Mouse (Mus musculus) hindbrain, embryonic 10.5 days (tissue): Measurements from ENCODE around the gene Nutf2. TPM values are rescaled to one million over a fixed set of nuclear protein-coding genes. Genes with fewer than 3 reads are reported as not detected.
"Not testable (repeated sequence)": the region's sequence is repeated elsewhere in the genome, so short reads cannot be mapped to it uniquely, and the experiment has no call there.

Experiments
- DNase-seq: peaks from one replicate; pipeline ENCODE4 v3.0.0-alpha.2; 2017; ENCODE audit warnings: low spot score
- H3K27ac ChIP-seq: fragments of 300-500 bp; sonication (generic); 2 replicates; pipeline ENCODE4 v1.5.1; 2016; ENCODE audit warnings: mild to moderate bottlenecking, moderate library complexity
- H3K27me3 ChIP-seq: fragments of 300-500 bp; sonication (generic); 2 replicates; pipeline ENCODE4 v1.6.1; 2016; ENCODE audit warnings: mild to moderate bottlenecking; ENCODE audit not compliant: poor library complexity, insufficient read depth, severe bottlenecking
- H3K36me3 ChIP-seq: fragments of 300-500 bp; sonication (generic); 2 replicates; pipeline ENCODE4 v1.6.1; 2016; ENCODE audit warnings: mild to moderate bottlenecking, moderate library complexity
- H3K4me1 ChIP-seq: fragments of 300-500 bp; sonication (generic); replicated peaks from 2 replicates; pipeline ENCODE4 v1.6.1; 2016; ENCODE audit warnings: mild to moderate bottlenecking
- H3K4me3 ChIP-seq: fragments of 300-500 bp; sonication (generic); 2 replicates; pipeline ENCODE4 v1.5.1; 2016; ENCODE audit warnings: mild to moderate bottlenecking, moderate library complexity
- H3K9me3 ChIP-seq: fragments of 300-500 bp; sonication (generic); 2 replicates; pipeline ENCODE4 v1.6.1; 2016; ENCODE audit warnings: mild to moderate bottlenecking, moderate library complexity
- WGBS: fragments of 180-500 bp; shearing (Covaris S2); methylation state at CpG from one replicate; pipeline ENCODE4 v1.1.7; 2016; 5-methylcytosine and 5-hydroxymethylcytosine counted together
- polyA plus RNA-seq: library from polyadenylated mRNA; unstranded; fragments of >200 nt; fragmentation: Nextera tagmentation; extraction: Ambion mirVana; gene quantifications from 2 replicates; pipeline ENCODE4 v1.2.1, GENCODE M21; 2016

Gene Nutf2
- 364 and 407 TPM in 2 replicates for polyA plus RNA-seq

GRCm38 (mm10) chr8:105860143-105860981 lies at the start of gene Nutf2:
TSS of gene Nutf2 (plus strand) at chr8:105860580.
- Histone ChIP-seq H3K36me3 (peaks cover 41% of the 10 kb centered on the region), H3K4me3 (peak within 1 kb of the TSS; percentile 76), H3K9me3 (no peaks in the 10 kb centered on the region), H3K27ac (peak within 1 kb of the TSS; percentile 98), H3K4me1 (peaks cover 78% of the 10 kb centered on the region), H3K27me3 (no peaks in the 10 kb centered on the region)
- DNase-seq: peak; percentile 98
- 1% methylated on average over 59 of the region's 59 CpGs for WGBS

DNA sequence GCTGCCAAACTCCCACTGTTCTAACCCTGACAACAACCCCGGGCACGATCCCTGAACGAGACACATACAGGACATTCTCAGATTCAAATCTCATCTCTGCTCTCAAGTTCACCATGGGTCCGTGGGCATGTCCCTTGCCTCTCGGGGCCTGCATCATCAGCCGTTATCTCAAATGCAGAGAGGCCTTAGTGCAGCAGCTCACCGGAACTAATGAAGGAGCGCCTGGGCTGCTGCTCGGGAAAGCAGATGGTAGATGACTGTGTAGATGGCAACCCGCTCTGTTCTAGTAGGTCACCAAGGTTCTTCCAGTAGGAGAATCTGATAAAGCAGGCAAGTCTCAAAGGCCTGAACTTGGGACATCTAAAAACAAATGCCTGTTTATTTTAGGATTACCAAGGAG lies 49.3 kb upstream of the Nutf2 start:
- H3K4me3 ChIP-seq: no peak overlapping the region
- no peaks in the 10 kb centered on the region for H3K4me1 ChIP-seq
- H3K27me3 ChIP-seq: no peaks in the 10 kb centered on the region
- H3K27ac ChIP-seq: no peak overlapping the region
- H3K36me3 ChIP-seq: peaks cover 60% of the 10 kb centered on the region
- DNase-seq: no peak
- no peaks in the 10 kb centered on the region for H3K9me3 ChIP-seq
- 91% methylated on average over 10 of the region's 10 CpGs for WGBS

GRCm38 (mm10) chr8:105811543-105811942 lies 48.8 kb upstream of the Nutf2 start:
- DNase-seq: no peak
- H3K4me1 ChIP-seq: no peaks in the 10 kb centered on the region
- WGBS: 89% methylated on average over 3 of the region's 3 CpGs
- H3K27me3 ChIP-seq: no peaks in the 10 kb centered on the region
- no peaks in the 10 kb centered on the region for H3K9me3 ChIP-seq
- H3K27ac ChIP-seq: no peak overlapping the region
- peaks cover 59% of the 10 kb centered on the region for H3K36me3 ChIP-seq
- no peak overlapping the region for H3K4me3 ChIP-seq

DNA sequence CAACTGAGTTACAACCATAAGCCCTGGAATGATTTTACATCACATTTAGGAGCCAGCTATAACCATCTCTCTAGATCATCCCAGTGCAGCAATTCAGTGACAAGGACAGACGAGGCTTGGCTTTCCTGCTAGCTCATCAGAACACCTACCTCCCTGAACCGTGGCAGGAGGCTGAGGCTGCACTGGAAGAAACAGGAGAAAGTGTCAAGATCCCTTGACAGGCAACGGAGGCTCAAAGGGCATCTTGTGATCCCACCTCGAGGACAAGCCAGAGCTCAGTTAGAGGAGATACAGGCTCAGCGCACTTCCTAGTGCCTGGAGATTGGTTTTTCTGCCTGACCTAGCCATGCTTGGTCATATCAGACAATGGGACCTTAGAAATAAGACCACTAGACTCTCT lies 47.9 kb upstream of the Nutf2 start:
- 95% methylated on average over 5 of the region's 5 CpGs for WGBS
- no peak for DNase-seq
- H3K4me3 ChIP-seq: no peak overlapping the region
- no peak overlapping the region for H3K27ac ChIP-seq
- peaks cover 60% of the 10 kb centered on the region for H3K36me3 ChIP-seq
- H3K4me1 ChIP-seq: no peaks in the 10 kb centered on the region
- H3K27me3 ChIP-seq: no peaks in the 10 kb centered on the region
- no peaks in the 10 kb centered on the region for H3K9me3 ChIP-seq

GRCm38 (mm10) chr8:105813241-105813640 lies 47.1 kb upstream of the Nutf2 start:
- Histone ChIP-seq H3K4me1 (no peaks in the 10 kb centered on the region), H3K27ac (no peak overlapping the region), H3K27me3 (no peaks in the 10 kb centered on the region), H3K36me3 (peaks cover 62% of the 10 kb centered on the region), H3K9me3 (no peaks in the 10 kb centered on the region), H3K4me3 (no peak overlapping the region)
- WGBS: 97% methylated on average over 6 of the region's 6 CpGs
- no peak for DNase-seq

GRCm38 (mm10) chr8:105819659-105820058 lies 40.7 kb upstream of the Nutf2 start:
- Histone ChIP-seq H3K9me3 (no peaks in the 10 kb centered on the region), H3K36me3 (peaks cover 84% of the 10 kb centered on the region), H3K27me3 (no peaks in the 10 kb centered on the region), H3K4me3 (no peak overlapping the region), H3K27ac (no peak overlapping the region), H3K4me1 (no peaks in the 10 kb centered on the region)
- no peak for DNase-seq
- 91% methylated on average over 3 of the region's 3 CpGs for WGBS

- H3K27ac ChIP-seq: no peak overlapping the region
- no peak for DNase-seq
- peaks cover 89% of the 10 kb centered on the region for H3K36me3 ChIP-seq
- no peaks in the 10 kb centered on the region for H3K27me3 ChIP-seq
- H3K9me3 ChIP-seq: no peaks in the 10 kb centered on the region
- 95% methylated on average over 1 of the region's 1 CpGs for WGBS
- peaks cover 7% of the 10 kb centered on the region for H3K4me1 ChIP-seq
- no peak overlapping the region for H3K4me3 ChIP-seq
Observed at GRCm38 (mm10) chr8:105820925-105821324, 39.5 kb upstream of the Nutf2 start.

- Histone ChIP-seq H3K4me1 (peaks cover 19% of the 10 kb centered on the region), H3K36me3 (peaks cover 54% of the 10 kb centered on the region), H3K9me3 (no peaks in the 10 kb centered on the region), H3K27me3 (no peaks in the 10 kb centered on the region), H3K4me3 (peak overlapping the region; percentile 80), H3K27ac (no peak overlapping the region)
- WGBS: 86% methylated on average over 4 of the region's 4 CpGs
- no peak for DNase-seq
Observed at GRCm38 (mm10) chr8:105825506-105825905, 34.9 kb upstream of the Nutf2 start.

DNA sequence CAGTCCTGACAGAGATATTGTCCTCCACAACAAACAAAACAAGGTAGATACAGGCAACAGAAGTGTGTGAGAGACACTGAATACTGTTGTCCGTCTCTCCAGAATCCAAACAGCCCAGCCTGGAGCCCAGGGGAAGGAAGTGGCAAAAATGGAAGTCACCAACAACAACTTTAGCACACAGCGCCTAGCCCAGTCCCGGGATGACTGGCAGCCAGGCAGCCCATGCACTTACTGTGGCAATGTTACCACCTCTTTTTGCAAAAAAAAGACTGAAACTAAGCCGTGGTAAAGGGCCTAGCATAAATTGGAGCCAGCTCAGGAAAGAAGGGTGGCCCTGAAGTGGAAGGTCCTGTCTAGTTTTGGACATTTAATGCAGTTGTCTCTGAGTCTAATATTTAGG lies 34.0 kb upstream of the Nutf2 start:
- Histone ChIP-seq H3K4me3 (peak overlapping the region; percentile 80), H3K9me3 (no peaks in the 10 kb centered on the region), H3K27ac (peak overlapping the region; percentile 91), H3K36me3 (peaks cover 46% of the 10 kb centered on the region), H3K27me3 (no peaks in the 10 kb centered on the region), H3K4me1 (peaks cover 19% of the 10 kb centered on the region)
- WGBS: 15% methylated on average over 4 of the region's 4 CpGs
- no peak for DNase-seq

DNA sequence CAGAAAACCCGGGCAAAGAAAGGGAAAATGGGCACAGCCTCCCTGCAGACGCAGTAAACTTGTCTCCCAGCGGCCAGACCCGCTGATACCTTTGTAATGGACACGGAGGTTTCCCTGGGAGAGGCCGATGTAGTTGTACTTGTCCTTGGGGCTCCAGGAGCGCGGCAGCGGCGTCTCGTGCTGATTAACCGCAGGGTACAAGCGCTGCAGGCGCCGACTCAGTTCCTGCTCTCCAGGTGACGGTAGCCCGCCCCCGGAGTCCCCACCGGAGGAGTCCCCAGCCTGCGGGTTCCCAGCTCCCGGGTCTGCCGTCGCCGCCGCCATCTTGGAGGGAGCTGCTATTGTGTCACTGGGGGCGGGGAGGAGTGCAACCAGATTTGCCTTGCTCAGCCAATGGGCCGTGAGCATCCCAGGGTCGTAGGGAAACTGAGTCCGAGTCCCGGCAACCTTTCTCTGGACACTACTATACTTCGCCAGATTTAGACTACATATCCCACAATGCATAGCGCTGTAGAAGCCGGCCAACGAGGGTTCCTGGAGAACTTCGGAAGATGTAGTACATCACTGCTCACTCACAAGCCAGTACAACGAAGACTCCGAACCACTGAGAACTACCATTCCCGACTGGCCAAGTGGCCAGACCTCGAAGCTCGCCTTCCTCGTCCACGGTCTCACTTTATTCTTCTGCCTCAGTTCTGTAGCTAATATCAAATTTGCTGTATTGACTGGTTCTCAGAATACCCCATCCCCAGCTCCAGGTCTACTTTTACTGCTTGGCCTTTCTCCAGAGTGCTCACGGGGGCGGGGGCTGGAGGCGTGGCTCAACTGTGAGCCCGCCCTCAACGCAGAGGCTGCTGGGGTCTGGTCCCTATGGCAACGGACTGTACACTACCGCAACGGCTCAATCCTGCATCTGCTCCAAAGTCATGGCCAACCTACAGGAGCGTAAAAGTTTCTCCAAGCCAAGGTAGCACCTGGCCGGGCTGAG lies 33.2 kb upstream of the Nutf2 start, which contains the start of the genes Ranbp10 and Tsnaxip1:
Gene Ranbp10 (minus strand): TSS at position 490 of the 988 bp plus-strand sequence.
Gene Tsnaxip1 (plus strand): TSS at position 871 of the 988 bp plus-strand sequence.
- peak within 1 kb of the TSS; percentile 80 for H3K4me3 ChIP-seq
- WGBS: under 1% methylated on average over 52 of the region's 52 CpGs

GRCm38 (mm10) chr8:105833740-105834139 lies 26.6 kb upstream of the Nutf2 start:
- H3K9me3 ChIP-seq, H3K27me3 ChIP-seq, H3K27ac ChIP-seq, H3K4me1 ChIP-seq, H3K36me3 ChIP-seq, DNase-seq, H3K4me3 ChIP-seq: not testable (repeated sequence)
- WGBS: 81% methylated on average over 2 of the region's 2 CpGs

More for the DNA sequence above, 33.2 kb upstream of the Nutf2 start, which contains the start of the genes Ranbp10 and Tsnaxip1:
- Histone ChIP-seq H3K36me3 (peaks cover 38% of the 10 kb centered on the region), H3K27me3 (no peaks in the 10 kb centered on the region), H3K9me3 (no peaks in the 10 kb centered on the region), H3K27ac (peak within 1 kb of the TSS; percentile 91), H3K4me1 (peaks cover 19% of the 10 kb centered on the region)
- peak; percentile 96 for DNase-seq

- H3K27ac ChIP-seq: no peak overlapping the region
- H3K4me3 ChIP-seq: no peak overlapping the region
- H3K36me3 ChIP-seq: no peaks in the 10 kb centered on the region
- peaks cover 8% of the 10 kb centered on the region; the same call in 1 of the 2 replicates for H3K4me1 ChIP-seq
- no peaks in the 10 kb centered on the region for H3K9me3 ChIP-seq
- H3K27me3 ChIP-seq: no peaks in the 10 kb centered on the region
- WGBS: 29% methylated on average over 11 of the region's 11 CpGs
- peak; percentile 55 for DNase-seq
Observed at GRCm38 (mm10) chr8:105835318-105835717, 25.1 kb upstream of the Nutf2 start.
